ENCODE assay signal across 14 mouse cellular contexts in the genomic region with DNA sequence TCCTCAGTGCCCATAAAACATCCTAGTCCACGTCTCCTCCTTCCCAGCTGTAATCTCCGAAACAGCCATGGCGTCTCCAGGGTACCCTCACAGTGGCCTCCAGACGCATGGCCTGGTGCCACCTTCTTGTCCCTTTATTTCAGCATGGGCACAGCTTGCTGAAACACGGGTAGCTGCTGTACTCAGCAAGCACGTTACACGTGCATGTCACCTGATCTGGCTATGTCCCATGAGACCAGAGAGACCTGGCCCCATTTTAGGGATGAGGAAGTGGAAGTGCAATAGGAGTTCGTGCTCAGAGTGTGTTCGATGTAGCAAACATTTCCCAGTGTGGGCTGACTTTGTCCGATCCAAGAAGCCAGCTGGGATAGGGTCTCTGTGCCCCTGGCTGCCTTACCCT.
"Had no signal": no experiment of that assay in that cellular context is flagged by ENCODE, and none has a peak within 500 bp of the region (broad histone marks: within the 10 kb centered on the region; RNA-seq: fewer than 3 reads in every experiment).

No protein-coding gene starts in this region.

- H3K4me1 ChIP-seq: liver, embryonic 12.5 days; liver, embryonic 15.5 days had no signal

- H3K4me3 ChIP-seq: left cerebral cortex, adult 2 months; limb, embryonic 13.5 days; liver, embryonic 12.5 days; liver, embryonic 15.5 days; lung, embryonic 15.5 days; midbrain, embryonic 10.5 days; midbrain, embryonic 13.5 days; myocyte had no signal

- H3K9ac ChIP-seq: limb, embryonic 13.5 days; liver, embryonic 12.5 days; liver, embryonic 15.5 days; lung, embryonic 15.5 days; midbrain, embryonic 13.5 days had no signal

- H3K4me2 ChIP-seq: liver, embryonic 12.5 days; liver, embryonic 15.5 days; midbrain, embryonic 13.5 days had no signal

- ATAC-seq: liver, embryonic 12.5 days; midbrain, embryonic 16.5 days had no signal

- H3K27ac ChIP-seq: kidney, postnatal 0 days; left cerebral cortex, adult 2 months; limb, embryonic 13.5 days; liver, embryonic 12.5 days; liver, embryonic 15.5 days; lung, embryonic 15.5 days; midbrain, embryonic 10.5 days; midbrain, embryonic 13.5 days had no signal

- H3K36me3 ChIP-seq: liver, embryonic 12.5 days; liver, embryonic 15.5 days; lung, embryonic 15.5 days; midbrain, embryonic 10.5 days; midbrain, embryonic 13.5 days had no signal

- DNase-seq: layer of hippocampus, postnatal 36 days; lung, adult 18-20 months; thymus, adult 18-20 months had no signal

- H3K9me3 ChIP-seq: limb, embryonic 13.5 days; liver, embryonic 12.5 days; liver, embryonic 15.5 days; lung, embryonic 15.5 days; megakaryocyte, embryonic 14.5 days; midbrain, embryonic 10.5 days; midbrain, embryonic 13.5 days had no signal
